Mouse (Mus musculus): Measurements from ENCODE around the gene Gm28171. TPM values are rescaled to one million over a fixed set of nuclear protein-coding genes. Genes with fewer than 3 reads are reported as not detected.
"Not testable (repeated sequence)": the region's sequence is repeated elsewhere in the genome, so short reads cannot be mapped to it uniquely, and the experiment has no call there.

Gm28171 gene
- not detected for total RNA-seq (2022)

- not testable (repeated sequence) for DNase-seq
These were observed at the start of gene Gm28171 for GRCm38 (mm10) chrY:5793095-5793494. TSS of gene Gm28171 (plus strand) at chrY:5793395.

Other genes with a start within 250 kb of the Gm28171 start
- gene Gm21854, start 136.4 kb upstream of the Gm28171 start, total RNA-seq (2022): not detected
- gene Gm20914, start 67.4 kb upstream of the Gm28171 start, total RNA-seq (2022): not detected
- gene Gm21778, start 149.1 kb downstream of the Gm28171 start, total RNA-seq (2022): not detected